ENCODE assay signal across 24 mouse cellular contexts in the genomic region with DNA sequence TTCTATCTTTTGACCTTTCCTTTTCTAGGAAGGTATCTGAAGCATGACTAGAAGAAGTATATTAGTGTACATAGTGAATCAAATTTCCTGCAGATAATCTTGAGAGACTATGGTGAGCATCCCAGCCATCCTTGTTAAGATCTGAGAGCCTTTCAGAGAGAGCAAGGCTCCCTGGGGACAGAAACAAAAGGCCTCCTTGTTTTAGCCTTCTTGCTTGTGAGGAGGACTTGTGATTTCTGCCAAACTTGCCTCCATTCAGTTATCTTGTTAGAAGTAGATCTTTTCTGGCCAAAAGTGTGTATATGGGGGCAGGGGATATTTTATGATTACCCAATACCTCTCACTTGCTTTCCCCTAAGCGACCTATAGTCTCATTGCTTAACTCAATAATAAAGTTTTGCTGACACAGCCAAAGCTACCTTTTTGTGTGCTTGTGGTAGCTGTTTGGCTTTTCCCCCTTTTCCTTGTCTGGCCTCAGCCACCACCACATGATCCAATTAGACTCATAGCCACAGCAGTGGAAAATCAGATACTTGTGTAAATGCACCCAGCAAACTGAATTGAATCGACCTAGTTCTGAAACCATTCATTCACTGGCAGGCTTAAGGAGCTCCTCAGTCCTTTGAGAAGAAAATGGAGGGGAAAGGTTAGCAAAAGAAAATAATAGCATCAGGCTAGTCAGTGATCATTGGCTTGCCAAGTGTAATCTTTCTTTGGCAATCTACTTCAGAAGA.
DNase-seq lines count a peak whose midpoint lies in the region; ATAC-seq lines count a peak whose summit lies in the region.
"Had no signal": no experiment of that assay in that cellular context is flagged by ENCODE, and none has a peak within 500 bp of the region (broad histone marks: within the 10 kb centered on the region; RNA-seq: fewer than 3 reads in every experiment).

No protein-coding gene starts in this region.

- no peak overlapping the region for H3K27ac ChIP-seq in forebrain, embryonic 11.5 days (ENCODE audit: low read depth, low read length)
- no peak overlapping the region for H3K27ac ChIP-seq in forebrain, embryonic 10.5 days
- H3K27ac ChIP-seq: heart, embryonic 10.5 days; limb, embryonic 10.5 days; liver, embryonic 13.5 days; lung, embryonic 15.5 days; macrophage; midbrain, embryonic 13.5 days had no signal

- WGBS in forebrain, embryonic 11.5 days, result 19% methylated on average over 2 of the region's 2 CpGs
- whole genome bisulfite sequencing in forebrain, embryonic 10.5 days, result 30% methylated on average over 2 of the region's 2 CpGs

- no peak for DNase-seq in forebrain, embryonic 11.5 days (ENCODE audit: low spot score)
- DNase-seq in forebrain, embryonic 10.5 days (ENCODE audit: extremely low spot score, low spot score), result no peak
- peak; percentile 18 to 19 for DNase-seq in left cerebral cortex, adult 9 months (ENCODE audit: low spot score in 2 of 2)
- DNase-seq in left cerebral cortex, adult 18-20 months (ENCODE audit: low spot score in 2 of 2), result no peak
- peak; percentile 21 for DNase-seq in fibroblast of lung, adult 2 months (ENCODE audit: low read depth)
- DNase-seq in retina, embryonic 14.5 days (ENCODE audit: low spot score), result peak; percentile 65
- no peak for DNase-seq in heart, adult 11 months
- no peak for DNase-seq in heart, postnatal 25 days (ENCODE audit: low spot score)
- DNase-seq: adrenal gland, postnatal 36 days; cerebellum, postnatal 14 days; gastrocnemius, postnatal 25 days; heart, postnatal 10 days; kidney, adult 8-10 months; kidney, postnatal 25 days; liver, embryonic 13.5 days; right cerebral cortex, adult 18-20 months; thymus, adult 18-20 months had no signal

- H3K4me3 ChIP-seq in forebrain, embryonic 11.5 days (ENCODE audit: low read depth, low read length), result no peak overlapping the region
- H3K4me3 ChIP-seq in forebrain, embryonic 10.5 days, result no peak overlapping the region
- H3K4me3 ChIP-seq: heart, embryonic 10.5 days; limb, embryonic 10.5 days; liver, embryonic 13.5 days; lung, embryonic 15.5 days; midbrain, embryonic 13.5 days had no signal

- H3K27me3 ChIP-seq in forebrain, embryonic 11.5 days (ENCODE audit: control insufficient read depth, insufficient read depth, low read length), result no peaks in the 10 kb centered on the region
- peaks cover 9% of the 10 kb centered on the region; the same call in 1 of the 2 replicates for H3K27me3 ChIP-seq in forebrain, embryonic 10.5 days (ENCODE audit: poor library complexity, severe bottlenecking)
- H3K27me3 ChIP-seq: liver, embryonic 13.5 days; lung, embryonic 15.5 days; midbrain, embryonic 13.5 days; Patski had no signal

- no peak overlapping the region for H3K4me2 ChIP-seq in forebrain, embryonic 11.5 days (ENCODE audit: low read depth, low read length, severe bottlenecking)
- H3K4me2 ChIP-seq: liver, embryonic 13.5 days; lung, embryonic 15.5 days; midbrain, embryonic 13.5 days had no signal

- H3K9me3 ChIP-seq in forebrain, embryonic 11.5 days (ENCODE audit: control insufficient read depth, low read length), result no peaks in the 10 kb centered on the region
- H3K9me3 ChIP-seq in forebrain, embryonic 10.5 days, result no peaks in the 10 kb centered on the region
- H3K9me3 ChIP-seq: heart, embryonic 10.5 days; limb, embryonic 10.5 days; liver, embryonic 13.5 days; lung, embryonic 15.5 days; midbrain, embryonic 13.5 days had no signal

- peak; percentile 51 for ATAC-seq in forebrain, embryonic 11.5 days (replicated peaks; ENCODE audit: low FRiP score)
- ATAC-seq: activated CD4-positive, CD25-positive, alpha-beta regulatory T cell, adult 4 months; midbrain, embryonic 13.5 days; Patski had no signal

- H3K9ac ChIP-seq in forebrain, embryonic 11.5 days (ENCODE audit: low read length), result no peak overlapping the region
- H3K9ac ChIP-seq: liver, embryonic 13.5 days; lung, embryonic 15.5 days; midbrain, embryonic 13.5 days had no signal

- H3K36me3 ChIP-seq in forebrain, embryonic 11.5 days (ENCODE audit: control insufficient read depth, insufficient read depth, low read length), result no peaks in the 10 kb centered on the region
- H3K36me3 ChIP-seq in forebrain, embryonic 10.5 days (replicated peaks), result no peaks in the 10 kb centered on the region
- H3K36me3 ChIP-seq: heart, embryonic 10.5 days; limb, embryonic 10.5 days; liver, embryonic 13.5 days; lung, embryonic 15.5 days; midbrain, embryonic 13.5 days had no signal

- peaks cover 5% of the 10 kb centered on the region; the same call in 1 of the 2 replicates for H3K4me1 ChIP-seq in forebrain, embryonic 11.5 days (replicated peaks; ENCODE audit: control insufficient read depth, insufficient read depth, low read length)
- peaks cover 41% of the 10 kb centered on the region for H3K4me1 ChIP-seq in forebrain, embryonic 10.5 days
- H3K4me1 ChIP-seq: heart, embryonic 10.5 days; liver, embryonic 13.5 days; lung, embryonic 15.5 days had no signal

- intact Hi-C loops in heart, postnatal 25 days (cut with DNase I), result no loop called here

Comparison
In these comparisons a context has a peak if more than half of its experiments do, and no peak if none do; other contexts are left out.
1. DNase-seq: peak in left cerebral cortex, adult 9 months (2 of 2), fibroblast of lung, adult 2 months (single experiment) and retina, embryonic 14.5 days (single experiment); none in forebrain, embryonic 11.5 days (single experiment), forebrain, embryonic 10.5 days (single experiment), left cerebral cortex, adult 18-20 months (0 of 2), heart, adult 11 months (single experiment) and heart, postnatal 25 days (single experiment).